Mouse (Mus musculus) forebrain, embryonic 15.5 days (tissue): ENCODE data around the gene Pih1d1. TPM values are rescaled to one million over a fixed set of nuclear protein-coding genes. Genes with fewer than 3 reads are reported as not detected.
A peak's percentile ranks its signal among the peaks of the same experiment; 100 is the strongest.

Source experiments
- ATAC-seq: fragments of 200-750 bp; cut with Nextera tagmentation; replicated peaks from 2 replicates; pipeline ENCODE4 v1.8.0; 2017; ENCODE audit warnings: mild to moderate bottlenecking, moderate TSS enrichment, moderate library complexity
- H3K27ac ChIP-seq: fragments of 300-500 bp; sonication (generic); replicated peaks from 2 replicates; pipeline ENCODE4 v1.5.1; 2015; ENCODE audit warnings: mild to moderate bottlenecking, inconsistent platforms
- H3K27me3 ChIP-seq: fragments of 300-500 bp; sonication (generic); 2 replicates; pipeline ENCODE4 v1.6.1; 2015; ENCODE audit warnings: inconsistent platforms
- H3K36me3 ChIP-seq: fragments of 300-500 bp; sonication (generic); 2 replicates; pipeline ENCODE4 v1.6.1; 2015; ENCODE audit warnings: mild to moderate bottlenecking, inconsistent platforms
- H3K4me1 ChIP-seq: fragments of 300-500 bp; sonication (generic); 2 replicates; pipeline ENCODE4 v1.6.1; 2015; ENCODE audit warnings: inconsistent platforms
- H3K4me2 ChIP-seq: fragments of 300-500 bp; sonication (generic); replicated peaks from 2 replicates; pipeline ENCODE4 v1.6.1; 2015; ENCODE audit warnings: mild to moderate bottlenecking, inconsistent platforms
- H3K4me3 ChIP-seq: fragments of 300-500 bp; sonication (generic); 2 replicates; pipeline ENCODE4 v1.5.1; 2015; ENCODE audit warnings: mild to moderate bottlenecking, inconsistent platforms
- H3K9ac ChIP-seq: fragments of 300-500 bp; sonication (generic); replicated peaks from 2 replicates; pipeline ENCODE4 v1.6.1; 2015; ENCODE audit warnings: mild to moderate bottlenecking, inconsistent platforms
- H3K9me3 ChIP-seq: fragments of 300-500 bp; sonication (generic); 2 replicates; pipeline ENCODE4 v1.6.1; 2016; ENCODE audit warnings: inconsistent platforms
- WGBS: fragments of 180-500 bp; shearing (Covaris S2); methylation state at CpG from one replicate; pipeline ENCODE4 v1.1.7; 2015; ENCODE audit warnings: mixed read lengths; 5-methylcytosine and 5-hydroxymethylcytosine counted together
- microRNA counts: library from miRNA; unstranded; fragments of <30 nt; microRNA quantifications from one replicate; lab custom pipeline; 2016
- microRNA-seq: library from miRNA; unstranded; fragments of <30 nt; microRNA quantifications from one replicate; pipeline ENCODE4, GENCODE M21; 2016
- polyA plus RNA-seq: library from polyadenylated mRNA; unstranded; fragments of >200 nt; fragmentation: Nextera tagmentation; extraction: Ambion mirVana; gene quantifications from 2 replicates; pipeline ENCODE4 v1.2.1, GENCODE M21; 2015

Pih1d1 gene
- polyA plus RNA-seq, 1 experiment from 2014 or later: 96.0 TPM

GRCm38 (mm10) chr7:45208260-45208659 lies 54.2 kb downstream of the Pih1d1 start:
- peaks cover 22% of the 10 kb centered on the region for H3K27me3 ChIP-seq
- 81% methylated on average over 6 of the region's 6 CpGs for WGBS
- no peak overlapping the region for H3K9ac ChIP-seq

More at GRCm38 (mm10) chr7:45208260-45208659, 54.2 kb downstream of the Pih1d1 start:
- Histone ChIP-seq H3K4me2 (no peak overlapping the region), H3K4me3 (no peak overlapping the region), H3K9me3 (no peaks in the 10 kb centered on the region), H3K36me3 (no peaks in the 10 kb centered on the region), H3K27ac (no peak overlapping the region), H3K4me1 (0 out of 2 replicates have a peak, but pooled peaks cover 4% of the 10 kb centered on the region)
- no peak for ATAC-seq

MicroRNA genes within 50 kb of the gene (microRNA counts, 519-probe panel; counts per million panel counts)
- 2,820 counts per million, percentile 66 among the panel's probes with 10 or more counts for microRNA mmu-miR-150 (lab: Ali Mortazavi, UCI)

Small RNA genes within 50 kb of the gene (microRNA-seq; reads per million reads assigned to microRNA genes)
- 42.2 reads per million, percentile 41 among the genes with 10 or more reads in this experiment for gene Mir150
- 7.7 reads per million, percentile 23 among the genes with 10 or more reads in this experiment for gene Mir5121
- not detected for gene Mir7055

Other genes starting within 250 kb of the Pih1d1 start
- gene Ap2a1, start 224.8 kb upstream of the Pih1d1 start, polyA plus RNA-seq: 105 and 107 TPM in 2 replicates
- not detected in 2 replicates for gene Tsks, start 211.1 kb upstream of the Pih1d1 start, polyA plus RNA-seq
- gene Cpt1c, start 179.5 kb upstream of the Pih1d1 start, polyA plus RNA-seq: 48.2 and 51.6 TPM in 2 replicates
- 703 and 728 TPM in 2 replicates for gene Prmt1, start 167.7 kb upstream of the Pih1d1 start, polyA plus RNA-seq
- gene Irf3, start 156.7 kb upstream of the Pih1d1 start, polyA plus RNA-seq: 62.6 and 66.6 TPM in 2 replicates
- gene Bcl2l12, start 155.6 kb upstream of the Pih1d1 start, polyA plus RNA-seq: 19.2 and 21.8 TPM in 2 replicates
- gene Scaf1, start 137.9 kb upstream of the Pih1d1 start, polyA plus RNA-seq: 42.8 and 47.1 TPM in 2 replicates
- 10.4 and 11.5 TPM in 2 replicates for gene Rras, start 136.3 kb upstream of the Pih1d1 start, polyA plus RNA-seq
- 16.0 and 16.1 TPM in 2 replicates for gene Prr12, start 101.4 kb upstream of the Pih1d1 start, polyA plus RNA-seq
- gene Nosip, start 91.9 kb upstream of the Pih1d1 start, polyA plus RNA-seq: 62.4 and 63.9 TPM in 2 replicates
- gene Prrg2, start 91.6 kb upstream of the Pih1d1 start, polyA plus RNA-seq: 12.6 and 15.3 TPM in 2 replicates
- 49.6 and 54.4 TPM in 2 replicates for gene Rcn3, start 62.1 kb upstream of the Pih1d1 start, polyA plus RNA-seq
- 16.6 and 17.8 TPM in 2 replicates for gene Fcgrt, start 50.5 kb upstream of the Pih1d1 start, polyA plus RNA-seq
- 982 and 1,055 TPM in 2 replicates for gene Rps11, start 29.9 kb upstream of the Pih1d1 start, polyA plus RNA-seq
- gene Rpl13a, start 25.5 kb upstream of the Pih1d1 start, polyA plus RNA-seq: 890 and 969 TPM in 2 replicates
- 0.15 TPM in 1 of 2 replicates, not detected in the other for gene Gm45713, start 18.1 kb upstream of the Pih1d1 start, polyA plus RNA-seq
- 1.6 and 2.1 TPM in 2 replicates for gene Flt3l, start 17.9 kb upstream of the Pih1d1 start, polyA plus RNA-seq
- gene Aldh16a1, start 281 bp downstream of the Pih1d1 start, polyA plus RNA-seq: 25.6 and 30.8 TPM in 2 replicates
- gene Slc17a7, start 9.6 kb downstream of the Pih1d1 start, polyA plus RNA-seq: 20.1 and 24.0 TPM in 2 replicates
- gene Gfy, start 25.3 kb downstream of the Pih1d1 start, polyA plus RNA-seq: not detected in 2 replicates
- gene Pth2, start 26.7 kb downstream of the Pih1d1 start, polyA plus RNA-seq: not detected in 2 replicates
- gene Ccdc155, start 50.6 kb downstream of the Pih1d1 start, polyA plus RNA-seq: 0.74 and 0.75 TPM in 2 replicates
- gene Dkkl1, start 57.8 kb downstream of the Pih1d1 start, polyA plus RNA-seq: 1.4 and 2.0 TPM in 2 replicates
- gene Tead2, start 61.5 kb downstream of the Pih1d1 start, polyA plus RNA-seq: 92.8 and 106 TPM in 2 replicates
- 1.3 and 1.6 TPM in 2 replicates for gene Cd37, start 84.8 kb downstream of the Pih1d1 start, polyA plus RNA-seq
- 0.17 and 0.20 TPM in 2 replicates for gene Slc6a16, start 86.8 kb downstream of the Pih1d1 start, polyA plus RNA-seq
- gene Slc6a21, start 123.2 kb downstream of the Pih1d1 start, polyA plus RNA-seq: not detected in 2 replicates
- 9.3 and 11.0 TPM in 2 replicates for gene Trpm4, start 179.5 kb downstream of the Pih1d1 start, polyA plus RNA-seq
- gene Hrc, start 181.0 kb downstream of the Pih1d1 start, polyA plus RNA-seq: 0.10 and 0.23 TPM in 2 replicates
- 18.3 and 20.1 TPM in 2 replicates for gene Ppfia3, start 212.7 kb downstream of the Pih1d1 start, polyA plus RNA-seq
- 9.1 and 10.5 TPM in 2 replicates for gene Lin7b, start 216.3 kb downstream of the Pih1d1 start, polyA plus RNA-seq
- gene Snrnp70, start 241.4 kb downstream of the Pih1d1 start, polyA plus RNA-seq: 220 and 231 TPM in 2 replicates